Mouse (Mus musculus): ENCODE measurements at regions not wholly inside any gene's neighbourhood (a gene's known extent, or its start where the extent isn't known, plus 50 kb on each side); places are given as distances from the start of the nearest gene placed in this dataset.
A peak's percentile ranks its signal among the peaks of the same experiment; 100 is the strongest.
"Not testable (repeated sequence)": the region's sequence is repeated elsewhere in the genome, so short reads cannot be mapped to it uniquely, and the experiment has no call there.

DNA sequence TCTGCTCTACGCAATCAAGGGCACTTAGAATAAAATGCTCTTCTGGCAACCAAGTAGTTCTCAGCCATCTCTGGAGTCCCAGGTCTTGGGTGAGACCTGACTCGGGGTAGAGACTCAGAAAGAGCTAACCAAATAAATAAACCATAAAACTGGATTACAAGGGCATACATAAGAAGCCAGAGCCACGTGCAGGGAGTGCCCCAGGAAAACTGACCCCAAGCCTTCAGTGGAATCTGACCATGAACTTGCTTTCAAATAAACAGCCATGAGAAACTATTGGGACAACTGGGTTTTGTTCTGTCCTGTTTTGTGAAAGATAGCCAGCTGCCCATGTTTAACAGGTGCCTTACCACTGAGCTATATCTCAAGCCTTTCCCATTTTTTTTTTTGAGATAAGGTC lies 170.3 kb downstream of the Tomm20 start:
- DNase-seq (ENCODE audit: low spot score): no peak

DNA sequence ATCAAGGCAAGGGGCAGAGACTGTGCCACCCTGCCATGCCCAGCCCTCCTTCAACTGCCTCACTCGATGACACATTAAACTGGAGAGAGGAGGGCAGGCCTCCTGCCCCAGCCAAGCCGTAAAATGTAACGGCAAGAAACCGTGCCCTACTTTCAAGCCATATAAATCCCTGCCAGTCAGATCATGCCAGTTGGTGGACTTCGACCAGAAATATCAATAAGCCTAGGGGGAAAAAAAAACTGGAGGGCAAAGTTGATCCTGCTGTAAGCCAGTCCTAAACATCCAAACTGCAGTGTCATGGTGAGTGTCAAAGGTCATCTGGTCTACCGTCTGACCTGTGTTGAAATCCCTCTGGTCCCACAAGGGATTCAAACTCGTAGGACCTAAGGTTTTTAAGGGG lies 170.8 kb downstream of the Tomm20 start:
- DNase-seq (ENCODE audit: low spot score): no peak

DNA sequence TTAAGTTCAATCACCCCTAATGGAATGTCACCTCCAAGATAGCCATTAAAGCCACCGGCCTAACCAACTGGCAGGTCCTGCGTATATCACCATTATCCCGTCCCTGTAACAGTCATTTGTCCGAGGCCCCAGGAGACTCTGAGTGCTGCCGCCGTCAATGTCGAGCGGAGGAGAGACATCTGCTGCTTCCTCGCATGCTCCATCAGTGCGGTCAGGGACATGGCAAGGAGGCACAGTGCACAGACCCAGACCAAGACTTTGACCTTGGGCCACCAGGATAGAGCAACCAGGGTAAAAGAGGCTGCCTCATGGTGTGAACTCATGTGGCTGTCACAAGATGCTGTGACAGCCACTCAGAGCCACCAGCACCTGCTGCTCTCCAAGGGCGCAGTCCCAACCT lies 172.9 kb downstream of the Tomm20 start:
- DNase-seq (ENCODE audit: low spot score): no peak

DNA sequence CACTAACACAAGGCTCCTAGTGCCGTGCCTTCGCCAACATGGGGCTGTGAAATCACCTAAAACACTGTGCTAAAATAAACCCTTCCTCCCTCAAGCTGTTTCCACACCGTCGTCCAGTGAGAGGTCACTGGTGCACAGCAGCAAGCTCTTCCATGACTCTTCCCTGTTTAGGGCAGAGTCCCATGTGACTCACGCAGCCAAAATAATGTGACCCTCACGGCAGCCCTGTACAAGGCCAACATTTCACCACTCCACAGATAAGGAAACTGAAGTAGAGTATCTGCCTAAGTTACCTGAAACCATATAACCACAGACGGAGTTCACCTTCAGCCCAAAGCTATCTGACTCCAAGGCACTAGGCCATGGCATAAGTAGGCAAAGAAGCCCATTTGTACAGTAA lies 173.4 kb downstream of the Tomm20 start:
- DNase-seq (ENCODE audit: low spot score): no peak

DNA sequence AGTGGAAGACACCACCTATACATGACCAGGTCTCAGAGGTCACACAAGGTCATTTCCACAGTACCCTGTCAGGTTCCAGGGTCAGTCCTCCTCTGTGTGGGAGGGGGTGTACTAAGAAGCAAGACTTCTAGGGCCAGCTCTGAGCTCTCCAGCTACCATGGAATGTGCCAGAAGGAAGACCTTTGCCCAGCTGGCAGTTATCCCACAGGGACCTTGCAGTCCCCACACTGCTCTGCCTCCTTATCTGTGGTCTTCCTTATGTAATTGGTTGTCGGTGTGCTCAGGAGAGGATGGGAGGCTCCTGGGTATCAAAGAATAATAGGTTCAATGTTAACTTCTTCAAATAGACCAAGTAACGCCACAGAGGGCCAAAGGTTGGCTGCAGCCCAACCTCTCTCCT lies 175.3 kb downstream of the Tomm20 start:
- DNase-seq (ENCODE audit: low spot score): not testable (repeated sequence)

DNA sequence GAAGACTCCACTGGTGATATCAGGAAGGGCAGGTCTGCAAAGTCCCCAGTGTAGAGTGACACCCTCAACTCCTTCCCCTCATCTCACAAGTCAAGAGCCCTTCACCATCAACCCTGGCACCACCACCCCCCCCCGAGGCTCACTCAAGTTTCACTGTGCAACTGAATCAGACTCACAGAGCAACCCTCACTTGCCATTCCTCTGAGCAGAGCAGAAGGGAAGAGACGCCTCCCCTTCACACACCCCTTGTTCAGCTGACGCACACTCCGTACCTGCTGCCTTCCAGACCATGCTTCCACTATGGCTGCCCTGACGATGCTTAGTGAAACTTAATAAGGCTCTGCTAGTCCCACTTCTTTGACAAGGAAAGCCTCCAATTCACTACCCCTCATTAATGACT lies 174.4 kb upstream of the Irf2bp2 start:
- no peak for DNase-seq (ENCODE audit: low spot score)

DNA sequence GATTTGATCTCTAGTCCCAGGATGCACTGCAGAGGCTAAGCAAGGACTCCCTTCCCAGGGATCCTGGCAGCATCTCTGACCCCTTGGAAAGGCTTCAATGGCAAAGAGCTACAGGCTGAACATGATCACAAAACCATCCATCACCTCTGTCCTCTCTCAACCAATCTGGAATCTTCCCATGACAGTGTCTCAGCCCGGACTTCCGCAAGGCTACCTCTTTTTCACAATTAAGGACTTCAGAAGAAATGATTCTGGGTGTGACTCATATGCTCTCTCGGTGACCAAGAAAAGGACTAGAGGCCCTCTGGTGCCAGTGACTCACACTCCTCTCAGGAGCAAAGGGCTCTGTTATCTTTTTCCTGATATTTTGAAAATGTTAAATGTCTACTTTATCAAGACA lies 173.6 kb upstream of the Irf2bp2 start:
- DNase-seq (ENCODE audit: low spot score): no peak

DNA sequence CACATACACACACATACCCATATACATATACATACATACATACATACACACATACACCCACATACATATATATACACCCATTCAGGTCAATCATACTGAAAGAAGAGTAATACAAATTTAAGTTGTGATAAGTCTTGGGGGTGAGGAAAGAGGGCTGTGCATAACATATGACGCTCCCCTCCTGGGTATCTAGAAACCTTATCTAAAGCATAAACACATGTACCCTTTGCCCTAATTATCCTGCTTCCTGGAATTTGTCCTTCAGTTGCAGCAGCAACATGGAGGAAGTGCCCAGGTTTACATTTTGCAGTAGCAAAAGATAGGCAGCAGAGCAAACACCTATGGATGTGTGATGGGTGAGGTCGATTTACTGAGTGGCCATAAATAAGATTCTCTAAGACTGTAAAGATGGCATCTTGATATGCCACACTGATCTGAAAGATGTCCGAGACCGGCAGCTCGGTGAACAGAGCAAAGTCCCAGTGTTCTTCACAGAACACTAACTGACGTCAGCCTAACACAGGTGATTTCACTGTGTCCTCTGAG lies 172.0 kb upstream of the Irf2bp2 start:
- no peak for DNase-seq (ENCODE audit: low spot score)

DNA sequence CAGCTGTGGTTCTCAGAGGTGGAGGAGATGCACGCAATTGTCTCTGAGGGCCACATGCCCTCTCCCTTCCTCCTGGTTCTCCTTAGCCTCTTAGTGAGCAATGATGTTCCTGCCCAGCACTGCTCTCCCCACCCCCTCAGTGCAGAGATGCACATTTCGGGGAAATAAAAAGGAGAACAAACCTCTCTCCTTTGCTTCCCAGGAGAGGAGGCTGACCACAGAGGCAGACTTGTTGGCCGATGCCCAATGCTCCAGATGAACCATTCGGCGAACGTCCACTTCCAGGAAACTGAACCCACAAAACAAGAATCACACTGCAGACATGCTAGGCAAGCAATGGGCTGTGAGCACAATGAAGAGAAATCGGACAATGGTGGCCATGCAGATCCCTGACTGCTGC lies 169.8 kb upstream of the Irf2bp2 start:
- no peak for DNase-seq (ENCODE audit: low spot score)

DNA sequence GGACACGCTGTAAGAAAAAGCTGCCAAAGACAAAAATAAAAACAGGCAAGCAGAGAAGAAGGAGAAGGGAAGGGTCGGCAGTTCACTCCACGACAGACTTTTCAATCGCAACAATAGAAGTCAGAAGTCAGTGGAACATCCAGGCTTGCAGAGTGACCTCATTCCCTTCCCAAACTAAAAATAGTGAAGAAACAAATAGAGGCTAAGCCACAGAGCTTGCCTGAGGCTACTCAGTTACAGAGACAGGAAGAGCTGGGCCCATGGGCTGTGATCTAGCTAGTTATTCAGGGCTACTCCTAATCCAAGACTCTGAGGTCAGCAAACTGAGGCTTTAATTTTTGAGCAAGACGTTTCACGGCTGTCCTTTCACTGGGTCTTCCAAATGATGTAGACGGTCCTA lies 165.9 kb upstream of the Irf2bp2 start:
- DNase-seq (ENCODE audit: low spot score): no peak

DNA sequence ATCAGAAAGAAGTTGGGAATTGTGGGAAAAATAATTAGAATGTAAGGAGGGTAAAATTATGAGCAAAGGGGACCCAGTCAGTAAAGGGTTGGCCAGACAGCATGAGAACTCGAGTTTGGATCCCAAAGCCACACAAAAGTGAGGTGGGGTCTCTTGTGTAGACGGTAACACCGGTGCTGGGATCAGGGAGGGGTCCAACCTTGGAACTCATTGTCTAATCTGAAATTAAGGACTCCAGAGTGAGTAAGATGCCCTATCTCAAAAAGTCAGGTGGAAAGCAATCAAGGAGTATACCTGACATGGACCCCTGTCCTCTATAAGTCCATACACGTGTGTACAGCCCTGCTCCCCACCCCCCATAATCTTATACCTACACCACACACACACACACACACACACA lies 165.2 kb upstream of the Irf2bp2 start:
- DNase-seq (ENCODE audit: low spot score): no peak

DNA sequence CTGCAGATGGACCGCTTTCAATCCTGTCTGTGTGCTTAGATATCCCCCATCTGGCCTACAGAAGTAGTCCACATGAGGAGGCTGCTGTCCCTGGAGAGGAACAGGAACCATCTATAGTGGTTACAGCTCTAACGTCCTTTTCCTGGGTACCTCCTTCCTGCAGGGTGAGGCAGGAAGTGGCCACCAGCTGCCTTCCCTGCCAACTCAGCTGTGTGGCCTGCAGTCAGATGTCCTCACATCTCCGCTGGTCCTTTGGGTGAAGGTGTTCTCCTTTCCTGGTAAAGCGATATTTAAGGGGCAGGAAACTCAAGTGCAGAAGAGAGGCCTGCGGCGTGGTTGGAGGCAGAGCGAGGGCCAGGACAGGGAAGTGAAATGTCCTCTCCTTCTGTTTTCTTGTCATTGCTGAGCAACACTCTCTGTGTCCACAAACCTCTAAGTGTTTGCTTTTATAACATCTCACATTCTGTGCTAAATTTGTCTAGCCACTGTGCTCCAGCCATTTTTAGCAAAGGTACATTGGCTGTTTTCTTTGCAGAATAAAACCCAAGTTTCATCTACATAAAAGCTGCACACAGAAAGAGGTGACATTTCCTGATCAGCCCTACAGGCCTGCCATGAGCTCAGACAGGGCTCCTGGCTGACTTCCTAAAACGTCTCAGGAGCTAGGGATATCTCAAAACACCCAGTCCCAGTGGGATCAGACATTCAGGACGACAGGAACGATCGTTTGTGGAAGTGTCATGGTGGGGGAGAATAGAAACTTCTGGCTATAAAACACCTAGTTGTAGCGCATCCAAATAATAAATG lies 164.4 kb upstream of the Irf2bp2 start:
- DNase-seq (ENCODE audit: low spot score): no peak

DNA sequence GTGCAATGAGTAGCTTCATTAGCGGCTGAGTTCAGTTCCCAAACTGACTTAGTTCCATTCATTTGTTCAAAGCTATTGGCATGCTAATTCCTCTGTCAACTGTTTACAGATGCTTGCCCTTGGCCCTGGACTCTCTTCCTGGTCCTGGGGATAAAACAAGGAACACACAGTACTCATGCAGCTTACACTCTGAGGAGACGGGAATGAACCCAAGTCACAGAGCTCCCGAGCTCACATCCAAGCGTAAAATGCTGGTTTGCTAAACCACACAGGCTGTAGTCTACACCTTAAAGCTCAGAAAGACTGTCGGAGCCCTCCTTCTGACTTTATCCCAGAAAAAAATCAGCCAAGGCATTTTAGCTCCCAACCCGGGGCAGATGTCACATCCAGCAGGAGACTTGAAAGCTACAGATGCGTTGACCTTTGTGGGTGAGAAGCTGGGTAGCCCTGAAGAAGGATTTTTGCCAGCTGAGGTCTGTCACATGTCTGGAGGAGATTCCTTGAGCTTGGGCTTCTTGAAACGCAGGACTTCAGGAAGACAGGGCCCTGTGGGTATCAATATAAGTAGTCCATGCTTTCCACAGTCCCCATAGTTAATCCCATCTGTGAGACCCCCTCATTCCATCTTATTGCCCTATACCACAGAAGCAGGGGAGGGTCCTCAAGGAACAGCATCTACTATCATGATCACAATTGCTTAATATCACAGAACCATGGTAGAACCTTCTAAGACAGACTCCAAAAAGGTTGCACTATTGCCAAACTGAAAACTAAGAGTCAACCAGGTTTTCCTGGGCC lies 162.7 kb upstream of the Irf2bp2 start:
- DNase-seq (ENCODE audit: low spot score): no peak

DNA sequence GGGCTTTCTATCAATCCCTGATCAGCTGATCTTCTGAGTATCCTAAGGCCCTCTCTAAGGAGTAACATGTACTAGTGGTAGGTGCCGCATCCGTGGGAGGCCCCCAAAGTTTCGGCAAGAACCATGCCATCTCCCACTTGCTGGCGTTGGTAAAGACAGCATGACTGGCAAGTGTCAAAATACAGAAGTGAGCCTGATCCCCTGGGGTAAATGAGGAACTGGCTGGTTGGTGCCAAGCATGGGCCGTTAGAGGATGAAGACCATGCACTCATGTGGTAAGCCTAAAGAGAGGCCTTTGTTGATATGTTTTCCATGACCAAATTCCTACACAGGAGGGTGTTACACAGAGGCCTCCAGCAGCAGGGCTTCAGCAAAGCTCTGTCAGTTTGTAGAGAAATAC lies 161.9 kb upstream of the Irf2bp2 start:
- DNase-seq (ENCODE audit: low spot score): no peak

DNA sequence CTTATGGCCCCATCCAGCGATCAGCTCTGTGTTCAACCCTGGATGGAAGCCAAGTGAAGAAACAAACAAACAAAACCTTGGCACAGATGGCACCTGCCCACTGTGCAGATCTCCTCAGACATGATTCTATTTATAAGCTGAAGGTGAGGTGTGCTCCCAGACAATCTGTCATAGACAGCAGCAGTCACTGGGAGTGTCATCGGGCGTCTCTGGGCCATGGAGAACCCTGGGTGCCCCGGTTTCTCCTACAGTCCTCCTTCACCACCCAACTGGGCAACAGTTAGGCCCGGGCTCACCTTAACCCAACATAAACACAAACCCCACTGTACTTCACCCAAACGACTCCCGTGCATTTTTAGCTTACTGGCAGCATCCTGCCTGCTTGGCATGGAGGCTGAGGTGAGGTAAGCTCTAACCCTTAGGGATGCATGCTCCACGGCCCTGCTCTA lies 160.6 kb upstream of the Irf2bp2 start:
- DNase-seq (ENCODE audit: low spot score): no peak

DNA sequence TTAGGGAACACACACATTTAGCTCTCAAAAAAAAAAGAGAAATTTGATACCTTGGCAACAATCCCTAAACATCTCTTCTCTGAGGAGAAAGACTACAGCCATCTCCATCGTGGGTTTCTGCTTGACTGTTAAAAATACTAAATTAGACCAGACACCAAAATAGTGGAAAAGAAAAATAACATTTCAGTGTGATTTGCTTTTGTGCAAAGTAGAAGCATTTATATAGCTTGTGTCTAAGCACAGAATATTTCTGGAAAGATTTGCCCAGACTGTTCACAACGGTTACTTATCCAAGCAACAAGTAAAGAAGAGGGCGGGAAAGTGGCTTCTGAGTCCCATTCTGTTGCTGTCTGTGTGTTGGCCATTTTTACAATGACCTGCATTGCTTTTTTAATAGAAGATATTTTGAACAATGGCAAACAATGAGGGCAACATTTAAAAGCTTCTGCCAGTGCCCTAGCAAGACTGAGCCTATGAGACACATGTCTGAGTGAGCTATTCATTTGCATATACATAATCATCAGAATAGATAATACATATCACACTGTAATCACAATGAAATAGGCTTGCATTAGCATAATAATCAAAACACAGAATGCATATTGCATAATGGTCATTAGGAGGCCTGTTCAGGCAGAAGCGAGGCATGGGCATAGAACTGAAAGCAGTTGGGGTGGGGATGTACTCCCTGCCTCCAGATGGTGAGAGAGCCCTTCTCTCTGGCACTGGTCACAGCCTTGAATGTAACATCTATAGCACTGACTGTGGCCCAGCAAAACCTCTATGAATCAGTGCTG lies 159.5 kb upstream of the Irf2bp2 start:
- no peak for DNase-seq (ENCODE audit: low spot score)

DNA sequence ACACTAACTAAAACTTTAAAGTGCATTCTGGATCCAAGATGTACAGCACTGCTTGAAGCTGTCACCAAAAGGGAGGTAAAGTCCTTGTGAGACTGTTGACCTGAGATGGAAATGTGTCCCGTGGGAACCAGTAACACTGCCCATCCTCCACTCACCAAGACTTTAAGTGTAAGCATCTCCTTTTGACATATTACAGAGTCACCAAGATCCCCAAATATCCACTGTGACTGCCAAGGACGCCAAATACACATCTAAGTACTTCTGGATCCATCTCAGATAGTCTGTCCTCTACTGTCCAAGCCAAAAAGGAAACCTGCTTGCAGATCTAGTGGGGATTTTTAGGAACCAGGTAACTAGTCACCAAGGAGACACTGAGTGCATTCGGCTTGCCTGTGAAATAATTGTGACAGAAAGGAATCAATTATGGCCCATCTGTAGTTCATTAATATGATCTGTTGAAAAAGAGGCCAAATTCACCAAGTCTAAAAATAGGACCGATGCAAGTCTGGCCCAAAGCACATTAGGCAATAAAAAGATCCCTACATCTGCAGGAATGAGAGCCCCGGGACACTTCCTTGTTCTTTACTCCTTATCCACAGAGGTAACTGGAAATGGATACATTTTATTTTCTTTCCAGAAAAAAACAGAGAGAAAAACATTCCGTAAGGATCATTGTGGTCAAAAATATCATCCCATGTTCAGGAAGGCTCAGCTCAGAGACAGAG lies 157.8 kb upstream of the Irf2bp2 start:
- no peak for DNase-seq (ENCODE audit: low spot score)

DNA sequence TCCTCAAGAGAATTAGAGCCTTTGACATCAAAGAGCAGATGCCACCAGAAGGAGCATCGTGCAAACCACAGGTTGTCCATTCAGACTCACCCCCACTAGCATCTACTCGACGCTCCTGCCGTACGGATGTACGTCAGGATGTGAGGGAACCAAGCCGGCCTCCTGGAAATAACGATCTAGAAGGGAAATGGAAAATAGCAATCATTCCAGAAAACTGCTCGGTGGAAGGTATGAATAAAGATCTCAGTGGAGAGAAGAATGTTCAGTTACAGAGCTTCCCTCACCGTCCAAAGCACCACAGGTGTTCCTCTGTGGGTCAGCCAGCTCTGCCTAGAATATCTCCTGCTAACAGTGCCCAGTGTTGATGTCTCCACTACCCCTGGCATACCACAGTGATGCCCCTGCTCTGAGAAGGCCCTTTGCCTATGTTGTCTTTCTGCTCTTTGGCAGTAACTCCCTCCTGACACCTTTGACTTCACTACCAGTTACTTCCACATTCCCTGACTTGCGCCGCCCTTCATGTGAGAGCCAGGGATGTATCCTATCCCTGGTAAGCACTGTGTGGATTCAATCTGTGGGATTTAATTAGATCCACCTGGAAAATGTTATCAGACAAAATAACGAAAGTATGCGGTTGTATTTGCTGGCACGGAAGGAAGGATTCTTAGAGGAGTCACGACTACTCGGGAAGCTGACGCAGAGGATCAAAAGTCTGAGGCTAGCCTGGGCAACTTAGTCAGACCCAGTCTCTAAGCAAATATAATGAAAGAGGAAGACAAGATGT lies 152.4 kb upstream of the Irf2bp2 start:
- peak; percentile 40 for DNase-seq (ENCODE audit: low spot score)

DNA sequence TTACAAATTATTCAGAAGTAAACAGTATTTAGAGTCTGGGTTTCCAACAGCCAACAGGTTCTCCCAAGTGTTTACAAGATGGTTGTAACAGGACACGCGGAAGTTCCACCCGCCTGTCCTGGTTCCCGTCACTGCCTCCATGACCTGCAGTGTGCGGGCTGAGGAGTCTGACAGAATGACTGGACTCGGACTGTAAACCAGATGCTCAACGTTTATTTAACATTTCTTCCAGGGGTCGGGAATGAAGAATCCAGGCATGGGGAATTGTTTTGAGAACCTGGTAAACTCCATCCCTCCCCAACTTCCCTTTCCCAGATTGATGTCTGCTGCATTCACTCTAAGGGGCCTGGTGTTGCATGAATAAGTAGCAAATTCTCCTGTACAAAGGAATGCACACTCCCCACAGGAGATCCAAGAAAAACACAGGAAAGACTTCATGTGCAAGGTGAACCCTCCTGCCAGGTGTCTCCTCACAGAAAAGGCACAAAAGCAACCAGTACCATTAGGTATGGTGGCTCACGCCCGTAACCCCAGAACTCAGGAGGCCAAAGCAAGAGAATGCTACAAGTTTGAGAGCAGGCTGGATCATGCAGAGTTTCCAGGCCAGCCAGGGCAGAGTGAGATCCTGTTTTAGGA lies 151.1 kb upstream of the Irf2bp2 start:
- DNase-seq (ENCODE audit: low spot score): peak; percentile 45

DNA sequence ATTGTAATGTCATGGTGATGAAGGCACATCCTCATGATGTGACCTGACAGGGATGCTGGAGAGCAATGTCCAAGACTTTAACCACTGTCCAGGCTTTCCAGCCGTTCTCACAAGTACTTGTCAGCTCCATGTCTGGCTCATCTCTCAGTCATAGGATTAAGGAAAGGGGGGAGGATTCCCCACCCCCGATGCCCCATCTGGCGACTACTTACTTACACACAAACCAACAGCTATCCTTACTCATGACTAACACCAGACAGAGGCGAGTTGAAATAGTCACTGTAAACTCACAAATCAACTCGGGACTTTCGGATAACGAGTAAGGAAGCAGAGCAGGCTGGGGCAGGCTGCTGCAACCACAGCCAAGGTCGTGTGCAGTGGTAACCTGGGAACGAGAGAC lies 149.5 kb upstream of the Irf2bp2 start:
- DNase-seq (ENCODE audit: low spot score): no peak
